Mouse (Mus musculus): ENCODE data around the gene Spag17.

DNA sequence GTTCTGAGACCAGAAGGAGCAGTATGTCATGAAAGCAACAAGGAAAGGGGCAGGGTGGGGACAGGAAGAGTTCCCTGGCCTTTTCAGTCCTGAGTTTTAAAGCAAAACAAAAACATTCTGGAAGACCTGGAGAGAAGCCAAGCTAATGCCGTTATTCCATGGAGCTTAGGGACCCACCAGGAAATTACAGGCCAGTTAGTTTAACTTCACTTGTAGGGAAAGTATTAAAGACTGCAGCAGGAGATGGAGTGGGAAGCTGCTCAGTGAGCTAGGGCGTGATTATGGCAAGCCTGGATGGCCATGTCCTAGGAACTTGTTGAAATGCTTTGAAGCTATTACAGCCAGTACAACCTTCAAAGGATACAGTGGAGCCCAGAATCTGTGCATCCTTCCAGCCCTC lies 60.0 kb downstream of the Spag17 start:
- TF ChIP-seq CTCF (IDR thresholded peaks at IDR 0.05; ENCODE audit: insufficient read depth, low read depth, low read length) (no peak), POLR2A (IDR thresholded peaks at IDR 0.05; ENCODE audit: insufficient read depth, low read depth, low read length) (no peak)

All from olfactory bulb, adult 2 months (tissue).